Mouse (Mus musculus): Measurements from ENCODE around the gene Sez6l. TPM values are rescaled to one million over a fixed set of nuclear protein-coding genes. Genes with fewer than 3 reads are reported as not detected.

Sez6l gene
- polyA plus RNA-seq, 1 experiment from 2014 or later = 28.4 TPM

GRCm38 (mm10) chr5:112526936-112527335 is 50.0 kb downstream of the Sez6l start:
- H3K9ac ChIP-seq = no peak overlapping the region
- peaks cover 41% of the 10 kb centered on the region for H3K4me1 ChIP-seq (replicated peaks)
- no peak overlapping the region for H3K4me2 ChIP-seq
- H3K27me3 ChIP-seq = no peaks in the 10 kb centered on the region
- H3K27ac ChIP-seq = peak overlapping the region; percentile 25
- ATAC-seq (ENCODE audit: low FRiP score) = no peak
- WGBS = 66% methylated on average over 19 of the region's 19 CpGs
- H3K36me3 ChIP-seq = no peaks in the 10 kb centered on the region
- no peaks in the 10 kb centered on the region for H3K9me3 ChIP-seq
- no peak overlapping the region for H3K4me3 ChIP-seq

- Histone ChIP-seq H3K36me3 (no peaks in the 10 kb centered on the region), H3K9ac (no peak overlapping the region), H3K4me3 (no peak overlapping the region), H3K9me3 (no peaks in the 10 kb centered on the region), H3K4me1 (replicated peaks) (peaks cover 42% of the 10 kb centered on the region), H3K27ac (peak overlapping the region; percentile 25), H3K4me2 (no peak overlapping the region), H3K27me3 (no peaks in the 10 kb centered on the region; the same call in 1 of the 2 replicates)
- 73% methylated on average over 7 of the region's 7 CpGs for WGBS
- no peak for ATAC-seq (ENCODE audit: low FRiP score)
Observed at GRCm38 (mm10) chr5:112526435-112526834, 50.5 kb downstream of the Sez6l start.

- H3K4me2 ChIP-seq = no peak overlapping the region
- WGBS = 84% methylated on average over 3 of the region's 3 CpGs
- H3K27me3 ChIP-seq = no peaks in the 10 kb centered on the region; the same call in 1 of the 2 replicates
- H3K4me1 ChIP-seq (replicated peaks) = peaks cover 43% of the 10 kb centered on the region
- H3K27ac ChIP-seq = no peak overlapping the region
- H3K9me3 ChIP-seq = no peaks in the 10 kb centered on the region
- no peak overlapping the region for H3K9ac ChIP-seq
- no peaks in the 10 kb centered on the region for H3K36me3 ChIP-seq
- ATAC-seq (ENCODE audit: low FRiP score) = no peak
- no peak overlapping the region for H3K4me3 ChIP-seq
Observed at GRCm38 (mm10) chr5:112525980-112526379, 51.0 kb downstream of the Sez6l start.

- no peak for ATAC-seq (ENCODE audit: low FRiP score)
- Histone ChIP-seq H3K27me3 (no peaks in the 10 kb centered on the region; the same call in 1 of the 2 replicates), H3K4me2 (no peak overlapping the region), H3K36me3 (no peaks in the 10 kb centered on the region), H3K4me1 (replicated peaks) (peaks cover 49% of the 10 kb centered on the region), H3K9ac (no peak overlapping the region), H3K27ac (no peak overlapping the region), H3K9me3 (no peaks in the 10 kb centered on the region), H3K4me3 (no peak overlapping the region)
- 73% methylated on average over 5 of the region's 5 CpGs for WGBS
Observed at GRCm38 (mm10) chr5:112525271-112525670, 51.7 kb downstream of the Sez6l start.

- H3K9ac ChIP-seq = no peak overlapping the region
- no peak overlapping the region for H3K4me3 ChIP-seq
- no peak overlapping the region for H3K4me2 ChIP-seq
- H3K27me3 ChIP-seq = no peaks in the 10 kb centered on the region; the same call in 1 of the 2 replicates
- 96% methylated on average over 2 of the region's 2 CpGs for WGBS
- peaks cover 58% of the 10 kb centered on the region for H3K4me1 ChIP-seq (replicated peaks)
- no peak for ATAC-seq (ENCODE audit: low FRiP score)
- H3K36me3 ChIP-seq = no peaks in the 10 kb centered on the region
- H3K27ac ChIP-seq = no peak overlapping the region
- H3K9me3 ChIP-seq = no peaks in the 10 kb centered on the region
Observed at GRCm38 (mm10) chr5:112523796-112524195, 53.2 kb downstream of the Sez6l start.

- no peaks in the 10 kb centered on the region; the same call in 1 of the 2 replicates for H3K27me3 ChIP-seq
Observed at GRCm38 (mm10) chr5:112523331-112523730, 53.7 kb downstream of the Sez6l start.

GRCm38 (mm10) chr5:112521703-112522527 is 55.1 kb downstream of the Sez6l start:
- H3K4me2 ChIP-seq = peak overlapping the region; percentile 16; the same call in 1 of the 2 replicates
- H3K27ac ChIP-seq = peak overlapping the region; percentile 46; the same call in 1 of the 2 replicates
- 11% methylated on average over 19 of the region's 19 CpGs for WGBS
- ATAC-seq (ENCODE audit: low FRiP score) = no peak
- H3K4me1 ChIP-seq (replicated peaks) = peaks cover 51% of the 10 kb centered on the region
- H3K36me3 ChIP-seq = no peaks in the 10 kb centered on the region
- H3K27me3 ChIP-seq = no peaks in the 10 kb centered on the region; the same call in 1 of the 2 replicates
- H3K9me3 ChIP-seq = no peaks in the 10 kb centered on the region
- no peak overlapping the region for H3K4me3 ChIP-seq
- peak overlapping the region; percentile 6; the same call in 1 of the 2 replicates for H3K9ac ChIP-seq

More at GRCm38 (mm10) chr5:112523331-112523730, 53.7 kb downstream of the Sez6l start:
- Histone ChIP-seq H3K4me3 (no peak overlapping the region), H3K4me1 (replicated peaks) (peaks cover 57% of the 10 kb centered on the region), H3K9ac (no peak overlapping the region), H3K36me3 (no peaks in the 10 kb centered on the region), H3K9me3 (no peaks in the 10 kb centered on the region), H3K27ac (no peak overlapping the region), H3K4me2 (no peak overlapping the region)
- no peak for ATAC-seq (ENCODE audit: low FRiP score)
- 84% methylated on average over 4 of the region's 4 CpGs for WGBS

- peak overlapping the region; percentile 6; the same call in 1 of the 2 replicates for H3K9ac ChIP-seq
- WGBS = 4% methylated on average over 8 of the region's 8 CpGs
- H3K36me3 ChIP-seq = no peaks in the 10 kb centered on the region
- peak; percentile 36 for ATAC-seq (ENCODE audit: low FRiP score)
- H3K4me2 ChIP-seq = peak overlapping the region; percentile 16; the same call in 1 of the 2 replicates
- no peak overlapping the region for H3K4me3 ChIP-seq
- no peaks in the 10 kb centered on the region for H3K9me3 ChIP-seq
- H3K4me1 ChIP-seq (replicated peaks) = peaks cover 45% of the 10 kb centered on the region
- H3K27ac ChIP-seq = peak overlapping the region; percentile 46
- H3K27me3 ChIP-seq = no peaks in the 10 kb centered on the region; the same call in 1 of the 2 replicates
Observed at GRCm38 (mm10) chr5:112520826-112521702, 55.9 kb downstream of the Sez6l start.

GRCm38 (mm10) chr5:112518773-112519172 is 58.2 kb downstream of the Sez6l start:
- WGBS = 59% methylated on average over 2 of the region's 2 CpGs
- H3K27ac ChIP-seq = no peak overlapping the region
- no peaks in the 10 kb centered on the region; the same call in 1 of the 2 replicates for H3K27me3 ChIP-seq

GRCm38 (mm10) chr5:112517454-112517853 is 59.5 kb downstream of the Sez6l start:
- Histone ChIP-seq H3K27me3 (no peaks in the 10 kb centered on the region; the same call in 1 of the 2 replicates), H3K27ac (no peak overlapping the region), H3K4me3 (no peak overlapping the region), H3K4me1 (replicated peaks) (peaks cover 62% of the 10 kb centered on the region), H3K9me3 (no peaks in the 10 kb centered on the region), H3K36me3 (no peaks in the 10 kb centered on the region), H3K4me2 (no peak overlapping the region), H3K9ac (no peak overlapping the region)
- no peak for ATAC-seq (ENCODE audit: low FRiP score)
- 92% methylated on average over 9 of the region's 9 CpGs for WGBS

More at GRCm38 (mm10) chr5:112518773-112519172, 58.2 kb downstream of the Sez6l start:
- H3K9ac ChIP-seq = no peak overlapping the region
- no peak overlapping the region for H3K4me2 ChIP-seq
- H3K4me3 ChIP-seq = no peak overlapping the region
- H3K4me1 ChIP-seq (replicated peaks) = peaks cover 53% of the 10 kb centered on the region
- H3K9me3 ChIP-seq = no peaks in the 10 kb centered on the region
- H3K36me3 ChIP-seq = no peaks in the 10 kb centered on the region
- no peak for ATAC-seq (ENCODE audit: low FRiP score)

- Histone ChIP-seq H3K4me3 (no peak overlapping the region), H3K27ac (no peak overlapping the region), H3K4me2 (no peak overlapping the region), H3K9me3 (no peaks in the 10 kb centered on the region), H3K4me1 (replicated peaks) (peaks cover 54% of the 10 kb centered on the region), H3K27me3 (no peaks in the 10 kb centered on the region), H3K36me3 (no peaks in the 10 kb centered on the region), H3K9ac (no peak overlapping the region)
- WGBS = 96% methylated on average over 3 of the region's 3 CpGs
- ATAC-seq (ENCODE audit: low FRiP score) = no peak
Observed at GRCm38 (mm10) chr5:112516527-112516926, 60.5 kb downstream of the Sez6l start.

- Histone ChIP-seq H3K9ac (no peak overlapping the region), H3K27ac (0 out of 2 replicates have a peak overlapping the region, but pooled peaks have one; percentile 30), H3K9me3 (no peaks in the 10 kb centered on the region), H3K27me3 (0 out of 2 replicates have a peak, but pooled peaks cover 3% of the 10 kb centered on the region), H3K36me3 (no peaks in the 10 kb centered on the region), H3K4me1 (replicated peaks) (peaks cover 41% of the 10 kb centered on the region), H3K4me2 (no peak overlapping the region), H3K4me3 (no peak overlapping the region)
- 85% methylated on average over 8 of the region's 8 CpGs for WGBS
- ATAC-seq (ENCODE audit: low FRiP score) = no peak
Observed at GRCm38 (mm10) chr5:112510351-112510750, 66.6 kb downstream of the Sez6l start.

Measured in hindbrain, embryonic 13.5 days (tissue).